Mouse (Mus musculus) spleen, adult 18-20 months (tissue): ENCODE data around the gene 4930562C15Rik.

Source experiments
- DNase-seq, 2 experiments: peaks; one replicate each; pipeline ENCODE4 v3.0.0; 2022; ENCODE audit warnings: mixed read lengths in 2 of 2

Gene 4930562C15Rik

DNA sequence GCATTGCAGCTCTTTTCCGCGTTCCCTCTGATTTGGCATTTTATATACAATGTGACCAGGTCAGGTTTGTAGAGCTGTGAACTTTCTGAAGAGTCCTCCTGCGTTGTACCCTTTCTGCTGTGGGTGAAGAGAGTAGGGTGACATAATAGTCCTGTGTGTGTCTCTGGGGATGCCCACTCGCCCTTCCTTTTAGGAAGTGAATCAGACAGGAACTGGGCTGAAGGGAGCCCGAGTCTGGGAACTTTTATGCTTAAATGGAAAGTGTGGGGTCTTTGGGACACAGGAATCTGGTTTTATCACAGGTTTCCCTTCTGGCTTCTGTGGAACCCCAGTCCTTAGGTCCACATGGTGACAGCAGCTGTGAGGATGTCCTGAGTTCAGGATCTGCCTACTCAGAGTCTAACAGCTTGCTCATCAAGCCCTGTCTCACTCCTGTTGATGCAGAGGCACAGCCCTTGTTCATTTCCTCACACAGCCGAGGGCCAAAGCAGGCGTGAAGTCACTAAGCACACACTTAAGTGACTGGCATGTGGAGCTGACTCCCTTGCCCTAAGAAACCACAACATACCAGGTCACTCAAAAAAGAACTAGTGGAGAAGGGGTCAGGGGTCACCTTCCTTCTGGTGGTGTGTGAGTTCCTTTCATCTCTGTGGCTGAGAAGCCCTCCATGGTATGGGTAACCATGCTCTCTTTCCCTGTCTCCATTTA is 59.1 kb downstream of the 4930562C15Rik start:
- no peak for DNase-seq

GRCm38 (mm10) chr16:4896249-4897027 is 61.2 kb downstream of the 4930562C15Rik start:
- DNase-seq = no peak

DNA sequence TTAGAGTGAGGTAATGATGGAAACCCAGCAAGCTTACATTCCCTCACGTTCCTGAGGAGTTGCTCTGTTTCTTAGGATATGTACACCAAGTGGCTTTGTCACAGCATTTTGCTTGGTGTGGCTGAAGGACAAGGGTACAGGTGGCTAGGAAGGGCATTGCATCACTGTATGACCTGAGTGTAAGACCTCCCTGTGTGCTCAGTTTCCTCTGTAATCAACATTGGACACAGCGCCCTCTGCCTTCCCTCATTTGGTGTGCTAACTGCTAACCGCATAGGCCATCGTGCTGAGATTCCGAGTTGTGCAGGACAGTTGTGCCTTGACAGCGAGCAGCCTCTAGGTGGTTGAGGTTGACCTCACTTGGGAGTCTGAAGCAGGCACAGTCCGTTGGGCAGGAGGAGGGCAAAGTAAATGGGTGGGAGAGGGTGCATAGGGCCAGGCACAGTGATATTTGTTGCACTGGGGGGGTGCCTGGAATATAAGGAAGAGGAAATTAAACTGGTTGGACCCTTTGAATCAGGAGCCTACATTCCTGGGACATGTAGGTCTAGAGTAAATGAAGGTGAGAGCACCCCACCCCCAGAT is 62.0 kb downstream of the 4930562C15Rik start:
- DNase-seq = no peak

DNA sequence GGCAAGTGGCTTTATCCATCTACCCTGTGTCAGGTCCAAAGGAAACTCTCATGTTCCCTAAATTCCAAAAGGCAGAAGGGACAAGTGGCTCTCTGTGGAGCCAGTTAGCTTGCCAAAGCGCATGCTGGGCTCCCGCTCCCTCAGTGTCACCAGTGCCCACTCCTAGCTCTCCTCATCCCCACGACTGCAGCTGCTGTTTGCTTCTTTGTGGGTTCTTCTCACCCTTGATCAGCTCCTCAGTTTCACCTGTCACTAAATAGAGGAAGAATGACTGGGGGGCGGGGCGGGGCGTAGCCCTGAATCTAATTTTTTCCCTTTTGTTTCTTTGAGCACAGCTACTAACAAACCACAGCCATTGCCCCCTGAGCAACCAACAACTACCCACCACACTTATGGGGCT is 63.7 kb downstream of the 4930562C15Rik start:
- peak; percentile 57 to 64 for DNase-seq

- no peak for DNase-seq
These were observed 64.5 kb downstream of the 4930562C15Rik start for GRCm38 (mm10) chr16:4899711-4900110.

- DNase-seq = no peak
These were observed 66.0 kb downstream of the 4930562C15Rik start for GRCm38 (mm10) chr16:4901167-4901566.

- DNase-seq = no peak
These were observed 67.2 kb downstream of the 4930562C15Rik start for GRCm38 (mm10) chr16:4902390-4902789.

DNA sequence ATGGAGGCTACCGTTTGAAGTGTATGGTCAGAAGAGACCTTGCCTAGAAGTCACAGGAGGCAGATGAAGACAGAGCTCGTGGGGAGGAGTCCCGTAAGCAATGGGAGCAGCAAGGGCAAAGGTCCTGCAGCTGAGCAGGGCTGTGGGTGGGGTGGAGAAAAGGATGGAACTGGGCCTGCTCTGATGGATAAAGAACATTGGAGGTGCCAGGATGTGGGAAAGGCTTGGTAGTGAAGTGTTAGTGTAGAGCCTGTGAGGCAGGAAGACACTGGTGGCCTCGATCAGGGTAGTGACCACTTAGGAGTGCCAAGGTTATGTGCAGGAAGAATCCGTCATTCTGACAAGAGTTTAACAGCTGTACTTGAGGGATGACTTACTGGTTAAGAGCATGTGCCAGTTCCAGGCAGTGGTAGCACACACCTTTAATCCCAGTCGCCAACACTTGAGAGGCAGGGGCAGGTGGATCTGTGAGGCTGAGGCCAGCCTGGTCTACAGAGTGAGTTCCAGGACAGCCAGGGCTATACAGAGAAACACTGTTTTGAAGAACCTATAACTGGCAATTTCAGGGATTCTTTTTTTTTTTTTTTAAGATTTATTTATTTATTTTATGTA is 68.4 kb downstream of the 4930562C15Rik start:
- no peak for DNase-seq

- no peak for DNase-seq
These were observed 69.7 kb downstream of the 4930562C15Rik start for GRCm38 (mm10) chr16:4904878-4905277.

DNA sequence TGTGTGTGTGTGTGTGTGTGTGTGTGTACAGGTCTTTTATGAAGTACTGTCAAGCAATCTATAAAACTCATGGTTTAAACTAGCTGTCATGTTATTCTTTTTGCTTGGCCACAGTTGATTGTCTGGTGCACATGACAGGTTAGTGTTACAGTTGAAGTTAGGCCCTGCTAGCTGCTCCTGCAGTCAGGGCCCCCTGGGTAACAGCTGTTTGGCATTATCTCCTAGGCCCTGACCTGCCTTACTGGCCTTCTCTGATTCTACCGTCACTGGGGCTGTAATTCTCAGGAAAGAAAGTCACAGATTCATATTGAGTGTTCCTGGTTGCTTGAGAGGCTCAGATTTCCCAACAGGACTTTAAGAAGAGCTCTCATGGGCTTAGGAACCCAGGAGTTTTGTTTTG is 70.4 kb downstream of the 4930562C15Rik start:
- DNase-seq = no peak

DNA sequence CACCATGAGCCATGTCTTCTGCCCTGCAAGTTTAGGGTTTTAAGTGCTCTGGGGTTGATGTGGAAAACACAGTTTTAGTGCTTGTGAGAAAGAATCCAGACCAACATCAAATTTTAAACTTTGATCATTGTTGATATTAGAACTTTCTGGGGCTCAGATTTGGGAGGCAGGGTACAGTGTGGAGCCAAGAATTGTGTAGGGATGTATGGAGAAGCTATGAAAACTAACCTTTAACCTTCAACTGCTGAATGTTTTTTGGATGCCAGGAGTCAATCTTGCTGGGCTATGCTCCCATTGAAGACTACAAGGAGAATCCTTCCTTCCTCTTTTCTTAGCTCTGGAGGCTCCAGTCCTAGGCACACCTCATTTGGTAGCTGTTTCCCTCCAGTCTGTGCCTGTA is 71.3 kb downstream of the 4930562C15Rik start:
- DNase-seq = no peak

DNA sequence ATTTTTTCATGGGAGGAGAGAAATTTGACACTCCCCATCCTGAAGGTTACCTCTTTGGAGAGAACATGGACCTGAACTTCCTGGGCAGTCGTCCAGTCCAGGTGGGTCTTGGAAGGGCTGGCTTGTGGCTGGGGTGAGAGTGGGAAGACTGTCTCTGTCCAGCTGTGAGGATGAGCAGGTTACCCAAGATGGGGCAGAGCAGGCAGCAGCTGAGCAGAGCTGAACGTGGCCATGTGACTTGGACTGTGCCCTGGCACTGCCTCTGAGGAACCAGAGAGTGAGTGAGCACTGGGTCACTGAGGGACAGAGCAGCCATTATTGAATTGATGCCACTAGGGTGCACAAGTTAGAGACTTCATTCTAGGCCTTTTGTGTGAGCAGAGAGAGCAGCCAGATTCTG is 72.2 kb downstream of the 4930562C15Rik start:
- no peak for DNase-seq

- DNase-seq = peak; percentile 48 to 51
These were observed 72.8 kb downstream of the 4930562C15Rik start for GRCm38 (mm10) chr16:4907972-4908371.

GRCm38 (mm10) chr16:4909745-4910144 is 74.5 kb downstream of the 4930562C15Rik start:
- no peak for DNase-seq

- no peak for DNase-seq
These were observed 75.5 kb downstream of the 4930562C15Rik start for GRCm38 (mm10) chr16:4910758-4911157.

GRCm38 (mm10) chr16:4912074-4912648 is 76.9 kb downstream of the 4930562C15Rik start:
- DNase-seq = no peak

GRCm38 (mm10) chr16:4912907-4913782 is 77.9 kb downstream of the 4930562C15Rik start:
- DNase-seq = peak; percentile 21 to 30

DNA sequence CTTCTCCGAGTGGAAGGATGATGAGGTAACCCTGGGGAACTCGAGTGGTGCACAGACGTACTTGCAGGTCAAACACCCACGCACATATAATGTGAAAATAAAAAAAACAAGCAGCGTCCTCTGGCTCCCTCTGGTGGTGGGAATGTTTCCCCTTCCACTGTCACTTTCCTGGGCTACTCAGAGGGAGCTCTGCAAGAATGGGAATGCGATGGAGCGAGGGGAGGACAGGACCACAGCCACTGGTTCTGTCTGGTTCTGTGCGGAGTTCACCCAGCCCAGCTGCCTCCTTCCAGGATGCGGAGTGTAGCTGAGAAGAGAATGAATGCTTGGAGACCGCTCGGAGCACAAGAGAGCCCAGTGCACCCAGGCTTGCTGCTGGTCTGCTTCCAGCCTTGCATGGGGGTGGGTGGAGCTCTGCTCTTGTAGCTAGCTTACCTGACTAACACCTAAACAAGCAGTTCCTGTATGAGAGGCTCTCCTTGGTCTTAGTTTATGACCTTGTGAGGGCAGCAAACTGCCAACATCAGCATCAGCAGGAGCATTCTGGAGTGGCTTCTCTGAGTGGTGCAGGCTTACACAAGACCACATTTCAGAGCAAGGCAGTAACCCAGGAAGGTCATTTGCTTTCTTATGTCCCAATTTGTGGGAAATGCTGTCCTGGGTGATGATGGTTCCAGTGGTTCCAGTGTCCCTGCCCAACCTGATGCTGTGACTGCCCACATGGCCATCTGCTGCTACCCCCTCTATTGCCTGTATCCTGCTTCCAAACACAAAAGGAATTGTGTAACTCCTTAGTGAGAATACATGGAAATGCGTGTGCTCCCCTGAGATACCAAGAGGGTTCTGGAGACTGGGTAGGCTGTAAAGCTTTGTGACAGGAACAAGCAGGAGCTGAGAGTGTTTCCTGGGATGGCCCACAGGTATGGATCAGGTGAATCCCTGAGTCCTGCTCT is 78.8 kb downstream of the 4930562C15Rik start:
- peak; percentile 64 to 87 for DNase-seq

GRCm38 (mm10) chr16:4915931-4916330 is 80.7 kb downstream of the 4930562C15Rik start:
- DNase-seq = no peak

GRCm38 (mm10) chr16:4916608-4917007 is 81.4 kb downstream of the 4930562C15Rik start:
- DNase-seq = no peak
